Mouse (Mus musculus) lung, embryonic 16.5 days (tissue): ENCODE results near the gene Large2. TPM values are rescaled to one million over a fixed set of nuclear protein-coding genes. Genes with fewer than 3 reads are reported as not detected.

ENCODE experiments used
- ATAC-seq: fragments of 200-750 bp; cut with Nextera tagmentation; 2 replicates; pipeline ENCODE4 v1.8.0; 2017; ENCODE audit warnings: low read depth, mild to moderate bottlenecking, moderate library complexity
- H3K27ac ChIP-seq: fragments of 300-500 bp; sonication (generic); 2 replicates; pipeline ENCODE4 v1.5.1; 2014; ENCODE audit warnings: mild to moderate bottlenecking, control low read depth, low read length
- H3K27me3 ChIP-seq: fragments of 300-500 bp; sonication (generic); 2 replicates; pipeline ENCODE4 v1.6.1; 2014; ENCODE audit warnings: low read depth, low read length, mixed read lengths; ENCODE audit not compliant: control insufficient read depth, insufficient read depth
- H3K36me3 ChIP-seq: fragments of 300-500 bp; sonication (generic); 2 replicates; pipeline ENCODE4 v1.6.1; 2014; ENCODE audit warnings: low read length; ENCODE audit not compliant: control insufficient read depth, insufficient read depth
- H3K4me1 ChIP-seq: fragments of 300-500 bp; sonication (generic); replicated peaks from 2 replicates; pipeline ENCODE4 v1.6.1; 2014; ENCODE audit warnings: low read length, mixed read lengths; ENCODE audit not compliant: control insufficient read depth, insufficient read depth
- H3K4me2 ChIP-seq: fragments of 300-500 bp; sonication (generic); 2 replicates; pipeline ENCODE4 v1.6.1; 2014; ENCODE audit warnings: low read depth, low read length, control low read depth
- H3K4me3 ChIP-seq: fragments of 300-500 bp; sonication (generic); 2 replicates; pipeline ENCODE4 v1.5.1; 2014; ENCODE audit warnings: mild to moderate bottlenecking, low read length, control low read depth
- H3K9ac ChIP-seq: fragments of 300-500 bp; sonication (generic); 2 replicates; pipeline ENCODE4 v1.6.1; 2014; ENCODE audit warnings: low read length, control low read depth
- H3K9me3 ChIP-seq: fragments of 300-500 bp; sonication (generic); 2 replicates; pipeline ENCODE4 v1.6.1; 2016; ENCODE audit warnings: low read length; ENCODE audit not compliant: control insufficient read depth
- WGBS: fragments of 180-500 bp; shearing (Covaris S2); extraction: QIAGEN DNeasy Blood & Tissue Kit; methylation state at CpG from one replicate; pipeline ENCODE4 v1.1.7; 2014; 5-methylcytosine and 5-hydroxymethylcytosine counted together
- polyA plus RNA-seq: library from polyadenylated mRNA; unstranded; fragments of >200 nt; fragmentation: Nextera tagmentation; extraction: Ambion mirVana; gene quantifications from 2 replicates; pipeline ENCODE4 v1.2.1, GENCODE M21; 2015

The Large2 gene
- polyA plus RNA-seq, 1 experiment from 2014 or later, result 20.4 TPM

GRCm38 (mm10) chr2:92385113-92386051 is 10.7 kb upstream of the Large2 start:
- no peak overlapping the region for H3K4me2 ChIP-seq
- H3K36me3 ChIP-seq, result peaks cover 13% of the 10 kb centered on the region
- 77% methylated on average over 22 of the region's 22 CpGs for WGBS
- no peak for ATAC-seq
- H3K9ac ChIP-seq, result no peak overlapping the region
- no peak overlapping the region for H3K4me3 ChIP-seq
- H3K4me1 ChIP-seq, result peaks cover 15% of the 10 kb centered on the region
- no peaks in the 10 kb centered on the region for H3K9me3 ChIP-seq
- no peak overlapping the region for H3K27ac ChIP-seq
- no peaks in the 10 kb centered on the region for H3K27me3 ChIP-seq

DNA sequence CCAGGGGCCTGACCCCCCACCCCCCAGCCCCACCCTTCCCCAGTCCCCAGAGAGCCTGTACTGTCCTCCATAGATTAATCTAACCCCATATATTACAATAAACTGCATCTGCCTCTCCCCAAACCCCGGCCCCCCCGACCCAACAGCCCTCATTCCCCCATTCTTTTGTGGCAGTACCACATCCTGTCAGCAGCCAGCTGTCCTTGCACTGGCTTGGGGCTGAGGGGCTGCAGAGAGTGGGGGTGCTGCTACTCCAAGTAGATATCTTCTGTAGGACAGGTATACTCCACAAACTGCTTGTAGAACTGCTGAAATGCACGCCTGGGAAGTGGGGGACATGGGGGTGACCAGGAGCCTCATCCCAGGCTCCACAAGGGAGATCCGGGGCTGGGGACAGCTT is 9.4 kb upstream of the Large2 start:
- peaks cover 9% of the 10 kb centered on the region for H3K4me1 ChIP-seq
- H3K9ac ChIP-seq, result no peak overlapping the region
- no peak overlapping the region for H3K4me3 ChIP-seq
- peaks cover 15% of the 10 kb centered on the region for H3K36me3 ChIP-seq
- no peak overlapping the region for H3K27ac ChIP-seq
- WGBS, result 72% methylated on average over 4 of the region's 4 CpGs
- no peak for ATAC-seq
- no peak overlapping the region for H3K4me2 ChIP-seq
- no peaks in the 10 kb centered on the region for H3K27me3 ChIP-seq
- no peaks in the 10 kb centered on the region for H3K9me3 ChIP-seq

- Histone ChIP-seq H3K4me3 (no peak overlapping the region), H3K9ac (no peak overlapping the region), H3K27me3 (no peaks in the 10 kb centered on the region), H3K36me3 (peaks cover 26% of the 10 kb centered on the region), H3K9me3 (no peaks in the 10 kb centered on the region), H3K4me1 (no peaks in the 10 kb centered on the region), H3K27ac (no peak overlapping the region), H3K4me2 (no peak overlapping the region)
- ATAC-seq, result no peak
- 81% methylated on average over 4 of the region's 4 CpGs for WGBS
These were observed 8.1 kb upstream of the Large2 start for GRCm38 (mm10) chr2:92382759-92383158.

DNA sequence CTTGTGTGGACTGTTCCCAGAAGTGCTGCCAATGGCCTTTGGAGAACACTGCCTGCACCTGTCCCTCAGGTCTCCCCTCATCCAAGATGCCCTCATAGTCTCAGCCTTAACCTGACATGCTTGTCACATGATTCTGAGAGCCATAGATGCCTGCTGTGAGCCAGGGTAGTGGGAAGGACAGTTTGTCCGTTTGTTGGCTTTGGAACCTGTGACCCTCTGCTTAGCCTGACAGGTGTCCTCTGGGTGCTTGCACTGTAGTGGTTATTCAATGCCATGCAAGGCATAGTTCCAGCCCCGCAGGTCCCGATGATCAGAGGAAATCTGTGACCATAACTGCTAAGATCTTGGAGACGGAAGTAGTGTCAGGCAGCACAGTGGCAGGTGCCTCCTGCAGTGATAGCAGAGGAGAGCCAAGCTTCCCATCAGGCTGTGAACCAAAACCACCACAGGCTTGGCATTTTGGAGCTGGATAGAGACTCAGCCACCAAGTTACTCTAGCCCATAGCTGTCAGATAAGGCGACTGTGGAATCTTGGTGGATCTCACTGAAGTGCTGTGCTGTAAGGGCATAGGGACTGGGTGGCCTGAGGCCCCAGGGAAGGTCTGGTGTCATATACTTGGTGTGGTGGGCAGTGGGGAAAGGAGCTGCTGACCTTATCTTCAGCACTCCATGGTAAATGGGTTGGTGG is 7.4 kb upstream of the Large2 start, which contains the start of gene 1700029I15Rik:
Gene 1700029I15Rik (plus strand): TSS at position 638 of the 688 bp plus-strand sequence.
- no peak for ATAC-seq
- Histone ChIP-seq H3K4me2 (no peak within 1 kb of the TSS), H3K4me3 (no peak within 1 kb of the TSS), H3K27ac (no peak within 1 kb of the TSS), H3K36me3 (peaks cover 27% of the 10 kb centered on the region), H3K9me3 (no peaks in the 10 kb centered on the region), H3K4me1 (no peaks in the 10 kb centered on the region), H3K9ac (no peak within 1 kb of the TSS), H3K27me3 (no peaks in the 10 kb centered on the region)
- 87% methylated on average over 5 of the region's 5 CpGs for WGBS

DNA sequence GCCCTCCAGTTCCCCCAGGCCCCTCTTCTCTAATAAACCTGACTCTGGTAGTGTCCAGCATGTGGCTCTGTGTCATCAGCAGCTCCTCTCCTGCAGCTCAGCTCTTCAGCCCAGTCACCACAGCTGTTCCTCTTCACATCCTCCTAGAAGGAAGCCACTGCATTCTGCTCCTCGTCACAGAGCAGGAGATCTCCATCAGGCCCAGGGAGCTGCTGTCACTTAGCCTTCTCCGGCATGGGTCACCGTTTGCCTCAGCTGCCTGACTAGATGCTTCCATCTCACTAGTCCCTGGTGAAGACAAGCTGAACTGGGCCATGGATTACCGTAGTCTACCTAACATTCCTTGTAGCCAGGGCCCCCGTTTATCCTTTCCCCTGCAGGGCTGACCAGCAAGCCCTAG is 6.5 kb upstream of the Large2 start:
- Histone ChIP-seq H3K27ac (no peak overlapping the region), H3K4me1 (peaks cover under 1% of the 10 kb centered on the region), H3K9ac (no peak overlapping the region), H3K4me3 (no peak overlapping the region), H3K36me3 (peaks cover 25% of the 10 kb centered on the region), H3K9me3 (no peaks in the 10 kb centered on the region), H3K27me3 (no peaks in the 10 kb centered on the region), H3K4me2 (no peak overlapping the region)
- WGBS, result 73% methylated on average over 5 of the region's 5 CpGs
- ATAC-seq, result no peak; the same call in 1 of the 2 replicates

GRCm38 (mm10) chr2:92380495-92381050 is 5.9 kb upstream of the Large2 start:
- Histone ChIP-seq H3K27me3 (no peaks in the 10 kb centered on the region), H3K9ac (no peak overlapping the region), H3K9me3 (no peaks in the 10 kb centered on the region), H3K4me1 (peaks cover 6% of the 10 kb centered on the region), H3K4me2 (no peak overlapping the region), H3K27ac (no peak overlapping the region), H3K36me3 (peaks cover 23% of the 10 kb centered on the region), H3K4me3 (no peak overlapping the region)
- no peak for ATAC-seq
- 64% methylated on average over 6 of the region's 6 CpGs for WGBS

DNA sequence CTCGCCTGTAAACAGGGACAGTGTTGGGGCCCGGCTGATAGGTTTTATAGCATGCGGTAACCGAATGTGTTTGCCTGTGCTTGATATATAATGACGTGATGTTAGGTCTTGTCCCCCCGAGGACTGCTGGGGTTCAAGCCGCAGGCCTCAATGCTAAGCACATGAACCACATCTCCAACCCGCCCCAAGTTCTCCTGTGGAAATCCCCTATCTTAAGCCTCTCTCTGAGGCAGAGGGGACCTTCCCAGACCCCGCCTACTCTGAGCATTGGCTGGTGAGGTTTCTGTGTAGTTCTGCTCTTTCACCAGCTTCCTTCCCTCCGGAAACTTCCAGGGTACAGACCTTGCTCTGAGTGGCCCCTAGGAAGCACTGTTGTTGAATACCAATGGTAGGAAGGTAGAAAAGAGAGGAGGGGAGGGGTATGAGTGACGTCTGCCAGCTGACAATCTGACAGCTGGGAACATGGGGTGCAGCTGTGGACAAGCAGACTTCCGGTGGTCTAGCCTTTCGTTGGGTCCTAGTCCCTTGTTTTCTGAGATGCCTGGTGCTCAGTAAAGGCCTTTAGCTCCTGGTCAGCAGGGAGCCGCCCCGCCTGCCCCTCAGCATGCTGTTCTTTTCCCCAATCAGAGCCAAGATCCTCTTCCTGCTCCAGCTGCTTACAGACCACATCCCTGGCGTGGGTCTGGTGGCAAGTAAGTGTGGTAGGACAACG is 5.3 kb upstream of the Large2 start:
- H3K36me3 ChIP-seq, result peaks cover 23% of the 10 kb centered on the region

GRCm38 (mm10) chr2:92377320-92377719 is 2.7 kb upstream of the Large2 start:
- Histone ChIP-seq H3K4me2 (no peak overlapping the region), H3K27ac (no peak overlapping the region), H3K4me3 (no peak overlapping the region), H3K27me3 (peaks cover under 1% of the 10 kb centered on the region; the same call in 1 of the 2 replicates), H3K9me3 (no peaks in the 10 kb centered on the region), H3K9ac (no peak overlapping the region), H3K4me1 (peaks cover 18% of the 10 kb centered on the region), H3K36me3 (peaks cover 20% of the 10 kb centered on the region)
- no peak for ATAC-seq
- 89% methylated on average over 7 of the region's 7 CpGs for WGBS

More for the DNA sequence above, 5.3 kb upstream of the Large2 start:
- H3K4me1 ChIP-seq, result peaks cover 6% of the 10 kb centered on the region
- H3K4me2 ChIP-seq, result no peak overlapping the region
- no peak overlapping the region for H3K9ac ChIP-seq
- no peaks in the 10 kb centered on the region for H3K27me3 ChIP-seq
- no peak overlapping the region for H3K27ac ChIP-seq
- no peak overlapping the region for H3K4me3 ChIP-seq
- no peak for ATAC-seq
- 71% methylated on average over 17 of the region's 17 CpGs for WGBS
- no peaks in the 10 kb centered on the region for H3K9me3 ChIP-seq
